Mouse (Mus musculus) stomach, embryonic 14.5 days (tissue): Measurements from ENCODE around the gene Tulp3. TPM values are rescaled to one million over a fixed set of nuclear protein-coding genes. Genes with fewer than 3 reads are reported as not detected.

Experiments used
- ATAC-seq: fragments of 200-750 bp; cut with Nextera tagmentation; 2 replicates; pipeline ENCODE4 v1.8.0; 2017; ENCODE audit warnings: low read depth, moderate TSS enrichment; ENCODE audit not compliant: insufficient number of reproducible peaks, insufficient read depth, low FRiP score
- H3K27ac ChIP-seq: fragments of 300-500 bp; sonication (generic); 2 replicates; pipeline ENCODE4 v1.5.1; 2014; ENCODE audit warnings: mild to moderate bottlenecking, low read length, moderate library complexity, mixed read lengths
- H3K27me3 ChIP-seq: fragments of 300-500 bp; sonication (generic); 2 replicates; pipeline ENCODE4 v1.6.1; 2014; ENCODE audit warnings: low read length, control low read depth, mixed read lengths; ENCODE audit not compliant: control insufficient read depth, insufficient read depth
- H3K36me3 ChIP-seq: fragments of 300-500 bp; sonication (generic); 2 replicates; pipeline ENCODE4 v1.6.1; 2014; ENCODE audit warnings: mild to moderate bottlenecking, control low read depth, low read length, moderate library complexity, mixed read lengths; ENCODE audit not compliant: control insufficient read depth, insufficient read depth
- H3K4me1 ChIP-seq: fragments of 300-500 bp; sonication (generic); 2 replicates; pipeline ENCODE4 v1.6.1; 2014; ENCODE audit warnings: low read length, control low read depth, mixed read lengths; ENCODE audit not compliant: control insufficient read depth, insufficient read depth
- H3K4me2 ChIP-seq: fragments of 300-500 bp; sonication (generic); replicated peaks from 2 replicates; pipeline ENCODE4 v1.6.1; 2014; ENCODE audit warnings: low read depth, low read length, control low read depth
- H3K4me3 ChIP-seq: fragments of 300-500 bp; sonication (generic); 2 replicates; pipeline ENCODE4 v1.5.1; 2014; ENCODE audit warnings: low read depth, low read length, control low read depth
- H3K9ac ChIP-seq: fragments of 300-500 bp; sonication (generic); replicated peaks from 2 replicates; pipeline ENCODE4 v1.6.1; 2014; ENCODE audit warnings: low read depth, mild to moderate bottlenecking, control low read depth, low read length, moderate library complexity, mixed read lengths
- H3K9me3 ChIP-seq: fragments of 300-500 bp; sonication (generic); 2 replicates; pipeline ENCODE4 v1.6.1; 2016; ENCODE audit warnings: low read depth, low read length, control low read depth; ENCODE audit not compliant: control insufficient read depth
- WGBS: fragments of 180-500 bp; shearing (Covaris S2); extraction: QIAGEN DNeasy Blood & Tissue Kit; methylation state at CpG from one replicate; pipeline ENCODE4 v1.1.7; 2014; 5-methylcytosine and 5-hydroxymethylcytosine counted together
- polyA plus RNA-seq: library from polyadenylated mRNA; unstranded; fragments of >200 nt; fragmentation: Nextera tagmentation; extraction: Ambion mirVana; gene quantifications from 2 replicates; pipeline ENCODE4 v1.2.1, GENCODE M21; 2014

The Tulp3 gene
- polyA plus RNA-seq, 1 experiment from 2014 or later = 21.7 TPM

DNA sequence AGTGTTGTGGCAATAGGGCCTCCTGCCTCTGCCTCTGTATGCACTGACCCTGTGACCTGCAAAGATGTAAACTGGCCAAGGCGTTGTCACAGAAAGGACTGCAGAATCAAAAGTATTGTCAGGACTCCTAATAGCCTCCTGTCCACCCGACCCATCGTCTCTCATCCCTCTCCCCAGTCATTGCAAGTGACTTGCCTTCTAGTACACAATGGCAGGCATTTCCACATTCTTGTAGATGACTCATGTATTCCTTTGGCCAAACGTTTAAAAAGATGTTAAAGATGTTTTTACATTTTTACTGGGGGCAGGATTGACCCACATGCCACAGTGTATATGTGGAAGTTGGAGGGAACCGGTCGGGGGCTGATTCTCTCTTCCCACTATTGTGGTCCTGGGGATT, 9.1 kb upstream of the Tulp3 start:
- Histone ChIP-seq H3K27me3 (no peaks in the 10 kb centered on the region), H3K4me3 (no peak overlapping the region), H3K9ac (no peak overlapping the region), H3K27ac (no peak overlapping the region), H3K4me2 (no peak overlapping the region; the same call in 1 of the 2 replicates), H3K36me3 (peaks cover 39% of the 10 kb centered on the region), H3K4me1 (peaks cover 19% of the 10 kb centered on the region; the same call in 1 of the 2 replicates), H3K9me3 (no peaks in the 10 kb centered on the region)
- no peak for ATAC-seq
- WGBS = 66% methylated on average over 6 of the region's 6 CpGs

DNA sequence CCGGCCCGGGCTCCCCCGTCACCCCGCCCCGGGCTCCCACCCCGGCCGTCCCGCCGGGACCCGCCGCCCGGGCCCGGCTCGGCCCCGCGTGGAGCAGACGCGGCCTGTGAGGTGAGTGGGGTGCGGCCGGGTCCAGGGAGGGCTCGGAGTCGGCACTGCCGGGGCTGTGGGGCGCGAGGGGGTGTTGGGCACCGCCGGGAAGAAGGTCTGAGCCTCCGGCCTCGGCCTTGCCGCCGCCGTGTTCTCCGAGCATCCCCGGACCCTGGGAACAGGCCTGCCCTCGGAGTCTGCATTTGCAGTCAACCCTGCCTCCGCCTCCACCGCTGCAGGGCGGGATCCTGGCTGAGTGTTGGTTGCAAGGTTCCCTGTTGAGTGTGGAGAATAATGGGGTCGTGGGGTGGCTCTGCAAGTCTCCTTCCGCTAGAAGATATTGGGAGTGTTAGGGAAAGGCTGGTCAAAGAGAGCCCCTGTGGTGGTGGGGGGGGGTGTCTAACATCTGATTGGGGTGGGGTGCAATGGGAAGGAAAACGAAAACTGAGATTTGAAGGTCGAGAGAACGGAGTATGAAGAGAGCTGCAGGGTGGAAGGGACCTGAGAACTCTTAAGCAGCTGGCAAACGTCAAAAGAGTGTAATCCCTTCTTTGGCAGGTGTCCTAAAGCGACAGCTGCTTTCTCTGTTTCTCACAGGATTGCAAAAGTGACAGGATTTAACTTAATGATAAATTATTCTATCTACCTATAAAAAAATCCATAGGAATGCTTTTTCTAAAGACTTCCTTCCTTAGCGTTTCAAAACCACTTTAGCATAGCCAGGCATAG, 7.6 kb upstream of the Tulp3 start:
- H3K4me2 ChIP-seq = peak overlapping the region; percentile 72
- H3K9me3 ChIP-seq = no peaks in the 10 kb centered on the region
- peaks cover 19% of the 10 kb centered on the region; the same call in 1 of the 2 replicates for H3K4me1 ChIP-seq
- H3K27me3 ChIP-seq = no peaks in the 10 kb centered on the region
- peaks cover 34% of the 10 kb centered on the region for H3K36me3 ChIP-seq
- ATAC-seq = 0 out of 2 replicates have a peak, but pooled peaks have one; percentile 11
- H3K27ac ChIP-seq = peak overlapping the region; percentile 96
- H3K9ac ChIP-seq = peak overlapping the region; percentile 80
- 2% methylated on average over 44 of the region's 46 CpGs for WGBS
- H3K4me3 ChIP-seq = peak overlapping the region; percentile 90

DNA sequence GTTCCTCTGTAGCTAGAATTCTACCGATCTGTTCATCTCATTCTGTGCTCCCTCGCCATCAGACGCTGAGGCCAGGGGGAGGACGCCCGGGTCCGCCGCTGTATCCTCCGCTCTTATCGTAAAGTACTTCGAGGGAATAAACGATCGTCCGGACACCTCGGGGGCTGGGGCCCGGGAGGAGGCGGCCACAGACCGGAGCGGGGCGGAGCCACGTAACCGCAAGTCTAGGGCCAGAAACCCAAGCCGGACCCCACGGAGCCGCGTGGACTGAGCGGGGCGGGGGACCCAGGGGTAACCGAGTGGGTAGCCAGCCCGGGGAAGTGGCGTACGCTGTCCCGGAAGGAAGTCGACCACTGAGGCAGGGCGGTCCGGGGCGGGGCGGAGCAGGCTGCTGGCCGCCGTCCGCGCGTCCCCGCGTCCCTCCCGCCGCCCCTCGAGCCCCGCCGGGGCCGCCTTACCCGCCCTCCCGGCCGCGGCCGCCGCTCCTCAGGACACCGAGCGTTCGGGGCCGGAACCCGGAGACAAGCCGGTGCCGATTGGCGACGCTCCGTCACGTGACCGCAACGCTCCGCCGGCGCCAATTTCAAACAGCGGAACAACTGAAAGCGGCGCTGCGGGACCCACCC, 6.8 kb upstream of the Tulp3 start, which contains the start of the genes Rhno1 and Foxm1:
Gene Rhno1, minus strand, starts transcription at position 531 of the 626 bp plus-strand sequence.
Gene Foxm1, plus strand, starts transcription at position 587 of the 626 bp plus-strand sequence.
- peak; percentile 85 for ATAC-seq

DNA sequence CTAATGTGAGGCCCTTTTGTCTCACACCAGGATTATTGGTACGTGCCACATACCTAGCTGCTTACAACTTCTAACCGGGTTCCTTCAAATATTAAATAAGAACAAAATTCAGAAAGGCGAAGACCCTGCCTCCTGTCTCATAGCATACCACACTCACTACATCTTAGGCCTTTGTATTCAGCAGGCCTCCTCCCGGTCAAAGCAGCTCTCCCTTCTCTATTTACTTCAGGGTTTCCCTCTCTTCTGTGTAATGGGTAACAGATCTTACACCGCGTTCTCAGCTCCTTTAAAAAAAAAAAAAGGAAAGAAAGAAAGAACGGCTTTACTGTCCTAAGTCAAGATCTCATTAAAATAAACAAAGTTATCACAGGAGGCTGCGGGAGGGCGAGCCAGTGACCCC, 6.2 kb upstream of the Tulp3 start:
- Histone ChIP-seq H3K27ac (peak overlapping the region; percentile 96), H3K36me3 (peaks cover 29% of the 10 kb centered on the region), H3K9me3 (no peaks in the 10 kb centered on the region), H3K4me3 (peak overlapping the region; percentile 90), H3K4me2 (peak overlapping the region; percentile 72), H3K27me3 (no peaks in the 10 kb centered on the region), H3K9ac (peak overlapping the region; percentile 80), H3K4me1 (peaks cover 19% of the 10 kb centered on the region; the same call in 1 of the 2 replicates)
- ATAC-seq = no peak
- 13% methylated on average over 9 of the region's 9 CpGs for WGBS

More for the DNA sequence above, 6.8 kb upstream of the Tulp3 start, which contains the start of the genes Rhno1 and Foxm1:
- Histone ChIP-seq H3K27me3 (no peaks in the 10 kb centered on the region), H3K4me1 (peaks cover 19% of the 10 kb centered on the region; the same call in 1 of the 2 replicates), H3K9me3 (no peaks in the 10 kb centered on the region), H3K9ac (peak within 1 kb of the TSS; percentile 80), H3K4me3 (peak within 1 kb of the TSS; percentile 90), H3K27ac (peak within 1 kb of the TSS; percentile 96), H3K4me2 (peak within 1 kb of the TSS; percentile 72), H3K36me3 (peaks cover 33% of the 10 kb centered on the region)
- under 1% methylated on average over 68 of the region's 76 CpGs for WGBS

DNA sequence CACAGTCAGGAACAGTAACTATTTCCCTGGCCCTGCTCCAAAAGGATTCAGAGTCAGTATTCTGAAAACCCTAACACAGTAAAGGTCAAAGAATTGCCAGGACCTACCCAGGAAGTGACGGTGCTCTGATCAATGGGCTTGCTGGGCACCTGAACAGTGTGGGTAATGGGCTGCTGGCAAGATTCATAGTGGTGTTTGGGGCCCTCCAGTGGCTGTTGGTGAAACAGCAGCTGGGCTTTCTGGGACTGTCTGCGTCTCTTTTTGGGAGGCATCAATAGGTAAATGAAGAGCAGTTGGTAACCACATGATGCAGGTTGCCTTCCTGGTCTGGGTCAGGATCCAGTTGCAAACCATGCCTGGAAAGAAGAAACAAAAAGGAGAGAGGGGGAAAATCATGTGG, 3.3 kb upstream of the Tulp3 start:
- H3K36me3 ChIP-seq = peaks cover 15% of the 10 kb centered on the region
- no peaks in the 10 kb centered on the region for H3K27me3 ChIP-seq
- no peak overlapping the region for H3K4me3 ChIP-seq
- peaks cover 25% of the 10 kb centered on the region; the same call in 1 of the 2 replicates for H3K4me1 ChIP-seq
- ATAC-seq = no peak
- H3K4me2 ChIP-seq = no peak overlapping the region
- 28% methylated on average over 2 of the region's 2 CpGs for WGBS
- no peak overlapping the region for H3K27ac ChIP-seq
- no peaks in the 10 kb centered on the region for H3K9me3 ChIP-seq
- no peak overlapping the region for H3K9ac ChIP-seq

DNA sequence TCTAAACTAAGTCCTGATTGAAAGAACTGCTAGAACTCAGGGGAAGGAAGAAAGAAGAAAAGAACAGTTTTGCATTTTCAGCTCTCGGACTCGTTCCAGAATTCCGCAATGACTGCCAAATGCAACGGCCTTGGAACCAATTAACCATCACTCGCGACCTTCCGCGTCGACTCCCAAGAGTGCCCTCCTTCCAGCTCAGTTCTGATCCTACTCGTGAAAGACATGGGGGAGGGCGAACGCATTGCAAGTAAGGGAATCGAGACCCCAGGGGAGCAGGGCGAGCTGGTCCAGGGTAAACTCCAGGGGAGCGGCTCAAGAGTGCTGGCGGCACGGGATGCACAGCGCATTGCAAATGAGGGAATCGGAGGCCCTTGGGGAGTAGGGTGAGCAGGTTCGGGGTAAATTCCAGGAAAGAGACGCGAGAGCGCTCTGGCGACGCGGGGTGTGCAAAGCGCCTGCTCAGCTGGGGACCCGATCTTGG, 410 bp downstream of the Tulp3 start:
- ATAC-seq = peak; percentile 76
- Histone ChIP-seq H3K27me3 (no peaks in the 10 kb centered on the region), H3K9ac (peak overlapping the region; percentile 61), H3K4me1 (peaks cover 9% of the 10 kb centered on the region; the same call in 1 of the 2 replicates), H3K9me3 (no peaks in the 10 kb centered on the region), H3K4me2 (peak overlapping the region; percentile 80), H3K4me3 (peak overlapping the region; percentile 80), H3K27ac (peak overlapping the region; percentile 72), H3K36me3 (peaks cover 15% of the 10 kb centered on the region)
- under 1% methylated on average over 28 of the region's 28 CpGs for WGBS

DNA sequence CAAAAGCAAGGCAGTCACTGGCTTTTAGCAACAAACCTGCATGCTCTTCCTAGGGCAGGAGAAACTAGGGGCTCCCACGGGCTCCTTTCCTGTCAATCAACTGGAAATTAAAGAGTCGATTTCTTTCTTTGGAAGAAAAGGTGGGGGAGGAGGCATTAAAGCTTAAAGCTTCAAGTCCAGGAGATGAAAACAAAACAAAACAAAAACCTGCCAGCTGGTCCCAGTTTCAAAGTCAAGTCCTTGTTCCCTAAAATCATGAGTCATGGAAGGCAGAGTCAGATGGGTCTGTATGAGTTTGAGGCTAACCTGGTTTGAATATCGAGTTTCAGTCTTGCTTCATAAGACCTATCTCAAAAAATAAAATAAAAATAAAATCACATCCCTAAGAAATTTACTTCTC, 1.5 kb downstream of the Tulp3 start:
- H3K9me3 ChIP-seq = no peaks in the 10 kb centered on the region
- H3K27ac ChIP-seq = no peak overlapping the region
- H3K4me3 ChIP-seq = no peak overlapping the region
- H3K9ac ChIP-seq = no peak overlapping the region
- WGBS = 61% methylated on average over 3 of the region's 3 CpGs
- peaks cover 9% of the 10 kb centered on the region; the same call in 1 of the 2 replicates for H3K4me1 ChIP-seq
- H3K27me3 ChIP-seq = no peaks in the 10 kb centered on the region
- ATAC-seq = no peak
- H3K4me2 ChIP-seq = 0 out of 2 replicates have a peak overlapping the region, but pooled peaks have one; percentile 80
- peaks cover 15% of the 10 kb centered on the region for H3K36me3 ChIP-seq

DNA sequence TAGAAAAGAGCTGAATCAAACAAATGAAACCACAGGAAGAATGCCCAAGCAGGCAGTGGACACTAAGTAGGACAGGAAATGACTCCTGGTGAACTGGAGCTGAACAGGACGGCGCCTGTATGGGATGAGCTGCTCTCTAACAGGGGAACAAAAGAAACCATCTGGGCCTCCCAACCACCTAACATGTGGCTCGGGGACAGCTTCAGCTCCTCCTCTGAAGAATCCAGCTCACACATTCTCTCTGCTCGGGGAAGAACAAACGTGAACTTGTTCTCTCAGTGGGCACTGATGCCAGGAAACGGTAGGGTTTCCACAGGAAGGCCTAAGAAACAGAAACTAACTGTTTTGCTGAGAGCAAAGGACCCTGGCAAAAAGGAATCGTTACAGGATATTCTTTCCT, 5.9 kb downstream of the Tulp3 start:
- no peaks in the 10 kb centered on the region; the same call in 1 of the 2 replicates for H3K36me3 ChIP-seq
- no peaks in the 10 kb centered on the region for H3K9me3 ChIP-seq
- WGBS = 58% methylated on average over 7 of the region's 7 CpGs
- no peak overlapping the region for H3K4me3 ChIP-seq
- H3K4me1 ChIP-seq = peaks cover 4% of the 10 kb centered on the region; the same call in 1 of the 2 replicates
- H3K4me2 ChIP-seq = no peak overlapping the region
- no peak overlapping the region for H3K27ac ChIP-seq
- ATAC-seq = no peak
- H3K9ac ChIP-seq = no peak overlapping the region
- no peaks in the 10 kb centered on the region for H3K27me3 ChIP-seq
